Mouse (Mus musculus) hindlimb bud, embryonic 11.5 days (tissue): Measurements from ENCODE around the gene Acbd4.
A peak's percentile ranks its signal among the peaks of the same experiment; 100 is the strongest.

Experiments
- DNase-seq: peaks from one replicate; pipeline ENCODE4 v3.0.0-alpha.2; 2012; ENCODE audit warnings: low read depth, low spot score; ENCODE audit errors: extremely low spot score

Acbd4 gene

GRCm38 (mm10) chr11:103141101-103141943 lies 39.8 kb downstream of the Acbd4 start:
- no peak for DNase-seq

GRCm38 (mm10) chr11:103141944-103142255 lies 40.4 kb downstream of the Acbd4 start:
- no peak for DNase-seq

- DNase-seq = no peak
Observed at GRCm38 (mm10) chr11:103142441-103143182, 41.1 kb downstream of the Acbd4 start.

GRCm38 (mm10) chr11:103144309-103145285 lies 43.1 kb downstream of the Acbd4 start:
- no peak for DNase-seq

- DNase-seq = no peak
Observed at GRCm38 (mm10) chr11:103146386-103146785, 44.9 kb downstream of the Acbd4 start.

- no peak for DNase-seq
Observed at GRCm38 (mm10) chr11:103147766-103148165, 46.3 kb downstream of the Acbd4 start.

GRCm38 (mm10) chr11:103149771-103150170 lies 48.3 kb downstream of the Acbd4 start:
- no peak for DNase-seq

- DNase-seq = peak; percentile 71
Observed at GRCm38 (mm10) chr11:103158621-103159478, 57.4 kb downstream of the Acbd4 start.

GRCm38 (mm10) chr11:103160738-103161137 lies 59.3 kb downstream of the Acbd4 start:
- no peak for DNase-seq

- DNase-seq = no peak
Observed at GRCm38 (mm10) chr11:103161449-103161848, 60.0 kb downstream of the Acbd4 start.
